Mouse (Mus musculus) spleen, embryonic (tissue): ENCODE measurements around the gene Med8.

Experiments used
- CTCF ChIA-PET: fragments of 350-600 bp; sonication (Branson Sonifier 250); formaldehyde crosslinking; loops from one replicate; lab custom pipeline; 2022; lab: Charles Lee

Gene Med8

DNA sequence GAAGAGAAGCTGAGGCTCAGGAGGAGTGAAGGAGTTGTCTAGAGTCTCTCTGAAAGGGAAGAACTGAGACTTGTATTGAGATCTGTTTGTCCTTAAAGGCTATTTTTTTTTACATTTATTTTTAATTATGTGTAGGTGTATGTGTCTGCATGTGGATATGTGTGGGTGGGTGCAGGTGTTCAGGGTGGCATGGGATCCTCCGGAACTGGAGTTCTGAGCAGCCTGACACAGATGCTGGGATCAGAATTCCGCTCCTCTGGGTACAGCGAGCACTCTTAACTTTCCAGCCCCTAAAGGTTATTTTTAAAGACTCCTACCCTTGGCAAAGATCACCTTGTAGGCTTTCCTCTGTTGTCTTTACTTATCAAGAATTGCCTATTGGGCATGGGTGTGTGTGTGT is 55.8 kb downstream of the Med8 start:
- CTCF ChIA-PET = no interaction called here
